Mouse (Mus musculus) embryo, embryonic 11.5 days (tissue): Measurements from ENCODE around the gene Efcab11.
A peak's percentile ranks its signal among the peaks of the same experiment; 100 is the strongest.
"Not testable (repeated sequence)": the region's sequence is repeated elsewhere in the genome, so short reads cannot be mapped to it uniquely, and the experiment has no call there.

Experiments
- DNase-seq: peaks from one replicate; pipeline ENCODE4 v3.0.0-alpha.2; 2012; ENCODE audit warnings: low read depth, low spot score

The Efcab11 gene

DNA sequence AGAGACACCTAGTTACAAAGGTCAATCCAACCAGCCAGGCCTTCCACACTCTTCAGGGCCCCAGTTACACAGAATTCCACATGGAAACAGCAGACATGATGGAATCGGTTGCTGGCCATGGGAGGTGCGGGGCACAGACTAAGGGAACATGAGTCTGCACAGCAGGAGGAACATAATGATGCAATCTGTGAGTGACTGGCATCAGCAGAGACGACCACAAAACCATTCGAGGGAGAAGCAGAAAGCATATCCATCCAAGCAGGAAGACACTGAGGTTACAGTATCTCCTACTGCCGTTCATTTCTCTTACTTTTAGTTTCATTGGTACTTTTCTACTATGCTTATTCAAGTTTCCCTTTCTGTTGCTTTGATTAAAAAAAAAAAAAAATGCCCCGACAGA lies 9.6 kb downstream of the Efcab11 start:
- no peak for DNase-seq

GRCm38 (mm10) chr12:99873443-99873842 lies 10.8 kb downstream of the Efcab11 start:
- DNase-seq = no peak

DNA sequence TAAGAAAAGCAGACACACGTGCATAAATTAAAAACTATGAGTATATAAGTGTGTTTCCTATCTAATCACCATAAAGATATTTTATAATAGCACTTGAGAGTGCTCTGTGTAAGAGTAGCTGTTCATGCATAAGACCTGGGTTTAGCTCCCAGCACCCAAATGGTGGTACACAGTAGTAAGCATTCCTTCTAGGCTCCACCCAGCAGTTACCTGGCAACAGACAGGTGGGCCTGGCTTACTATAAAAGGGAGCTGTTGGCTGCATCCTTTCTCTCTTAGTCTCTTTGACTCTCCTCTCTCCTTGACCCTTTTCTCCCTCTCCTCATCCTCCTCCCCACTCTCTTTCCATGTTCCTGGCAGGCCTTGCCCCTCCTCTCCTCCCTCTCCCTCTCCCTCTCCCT lies 15.4 kb downstream of the Efcab11 start:
- no peak for DNase-seq

GRCm38 (mm10) chr12:99864613-99865012 lies 19.6 kb downstream of the Efcab11 start:
- DNase-seq = no peak

DNA sequence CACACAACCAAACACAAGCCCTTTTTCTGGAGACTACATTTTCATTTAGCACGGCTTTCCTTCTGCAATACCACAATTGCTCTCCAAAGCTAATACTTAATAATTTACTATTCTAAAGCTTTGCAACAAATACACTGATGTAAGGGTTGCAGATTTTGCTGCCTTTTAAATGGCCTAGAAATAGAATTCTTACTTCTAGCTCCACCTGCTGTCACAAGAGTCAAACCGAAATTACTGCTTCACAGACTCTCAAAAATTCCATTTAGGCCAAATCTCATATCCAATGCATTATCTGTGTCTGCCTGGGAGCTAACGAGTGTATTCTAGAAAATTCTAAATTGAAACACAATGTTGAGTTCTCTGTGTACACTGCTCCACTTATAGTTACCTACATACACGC lies 23.3 kb downstream of the Efcab11 start:
- no peak for DNase-seq

- no peak for DNase-seq
Observed at GRCm38 (mm10) chr12:99859391-99860100, 24.7 kb downstream of the Efcab11 start.

GRCm38 (mm10) chr12:99858664-99859063 lies 25.6 kb downstream of the Efcab11 start:
- DNase-seq = no peak

- DNase-seq = no peak
Observed at GRCm38 (mm10) chr12:99856011-99856410, 28.2 kb downstream of the Efcab11 start.

GRCm38 (mm10) chr12:99853323-99854258 lies 30.6 kb downstream of the Efcab11 start:
- DNase-seq = no peak

DNA sequence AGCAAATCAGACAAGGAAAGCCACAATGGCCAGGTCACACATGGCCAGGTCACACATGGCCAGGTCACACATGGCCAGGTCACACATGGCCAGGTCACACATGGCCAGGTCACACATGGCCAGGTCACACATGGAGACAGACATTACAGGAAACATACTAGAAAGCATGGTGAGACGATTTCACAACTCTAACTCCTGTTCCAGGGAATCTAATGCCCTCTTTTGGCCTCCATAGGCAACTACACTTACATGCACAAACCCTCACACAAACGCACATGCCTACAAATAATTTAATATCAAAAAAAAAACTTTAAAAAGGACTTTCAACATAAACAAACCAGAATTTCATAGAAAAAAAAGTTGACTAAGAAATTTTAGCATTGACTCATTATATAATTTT lies 34.2 kb downstream of the Efcab11 start:
- DNase-seq = no peak

GRCm38 (mm10) chr12:99844951-99845350 lies 39.3 kb downstream of the Efcab11 start:
- no peak for DNase-seq

DNA sequence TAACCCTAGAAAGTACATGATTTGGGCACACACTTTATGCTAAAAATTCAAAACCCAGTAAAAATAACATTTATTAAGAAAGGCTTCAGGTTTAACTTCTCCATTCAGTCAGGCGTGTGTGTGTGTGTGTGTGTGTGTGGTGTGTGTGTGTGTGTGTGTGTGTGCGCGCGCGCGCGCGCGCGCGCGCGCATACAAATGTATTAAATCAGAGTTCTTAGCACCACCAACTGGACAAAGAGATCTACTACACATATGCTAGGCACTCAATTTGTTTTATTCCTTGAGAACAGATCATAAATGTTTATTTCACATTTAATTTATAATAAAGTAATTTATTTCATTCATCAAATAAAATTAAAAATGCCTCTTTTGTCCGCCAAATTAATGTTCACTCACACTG lies 45.5 kb downstream of the Efcab11 start:
- DNase-seq = peak; percentile 9

- no peak for DNase-seq
Observed at GRCm38 (mm10) chr12:99838109-99838508, 46.1 kb downstream of the Efcab11 start.

- DNase-seq = no peak
Observed at GRCm38 (mm10) chr12:99837528-99837927, 46.7 kb downstream of the Efcab11 start.

DNA sequence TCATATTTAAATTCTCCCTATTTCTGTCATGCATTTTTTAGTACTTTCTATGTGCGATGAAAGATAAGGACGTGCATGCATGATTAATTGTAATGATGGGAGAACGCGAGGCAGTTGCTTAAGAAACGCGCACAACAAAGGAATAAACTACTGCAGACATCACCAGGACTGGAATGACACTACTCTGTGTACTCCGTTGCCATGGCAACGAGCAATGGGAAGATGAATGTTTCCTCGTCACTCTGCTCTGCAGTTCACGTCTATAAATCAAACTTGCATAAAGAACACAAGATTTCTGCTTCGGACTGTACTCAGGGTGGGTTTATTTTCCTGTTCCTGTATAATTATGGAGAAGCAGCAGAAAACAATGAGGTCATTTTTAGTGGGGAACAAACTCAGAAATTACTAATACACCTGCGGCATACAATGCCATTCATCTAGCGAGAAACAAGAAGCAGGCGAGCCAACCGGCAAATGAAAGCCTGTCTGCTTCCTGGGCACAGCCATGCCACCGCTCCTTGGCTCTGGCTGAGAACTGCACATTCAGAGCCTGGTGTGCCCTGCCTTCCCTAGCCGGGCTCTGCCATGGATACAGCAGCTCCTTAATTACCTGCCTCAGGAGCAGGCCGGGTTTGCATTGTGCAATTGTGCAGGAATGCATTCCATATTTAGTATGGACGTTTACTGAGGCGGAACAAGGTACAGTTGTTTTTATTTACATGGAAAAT lies 47.7 kb downstream of the Efcab11 start:
- DNase-seq = peak; percentile 69

DNA sequence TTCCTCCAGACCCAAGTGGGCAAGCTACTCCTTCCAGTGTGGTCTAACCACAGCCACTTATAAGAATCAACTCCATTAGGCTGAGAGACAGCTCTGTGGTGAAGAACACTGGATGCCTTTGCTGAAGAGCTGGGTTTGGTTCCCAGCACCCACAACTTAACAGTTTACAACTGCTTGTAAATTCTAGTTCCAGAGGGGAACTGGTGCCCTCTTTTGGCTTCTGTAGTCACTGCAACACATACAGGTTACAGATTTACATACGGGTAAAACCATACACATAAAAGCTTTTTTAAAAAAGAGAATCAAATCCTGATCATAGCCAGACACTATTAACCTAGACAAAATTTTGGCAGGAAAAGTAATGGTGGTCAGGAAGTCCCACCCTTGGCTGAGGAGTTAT lies 50.8 kb downstream of the Efcab11 start:
- no peak for DNase-seq

- DNase-seq = no peak
Observed at GRCm38 (mm10) chr12:99822591-99822990, 61.6 kb downstream of the Efcab11 start.

GRCm38 (mm10) chr12:99821309-99821934 lies 62.8 kb downstream of the Efcab11 start:
- no peak for DNase-seq

GRCm38 (mm10) chr12:99819186-99819974 lies 64.9 kb downstream of the Efcab11 start:
- DNase-seq = no peak

DNA sequence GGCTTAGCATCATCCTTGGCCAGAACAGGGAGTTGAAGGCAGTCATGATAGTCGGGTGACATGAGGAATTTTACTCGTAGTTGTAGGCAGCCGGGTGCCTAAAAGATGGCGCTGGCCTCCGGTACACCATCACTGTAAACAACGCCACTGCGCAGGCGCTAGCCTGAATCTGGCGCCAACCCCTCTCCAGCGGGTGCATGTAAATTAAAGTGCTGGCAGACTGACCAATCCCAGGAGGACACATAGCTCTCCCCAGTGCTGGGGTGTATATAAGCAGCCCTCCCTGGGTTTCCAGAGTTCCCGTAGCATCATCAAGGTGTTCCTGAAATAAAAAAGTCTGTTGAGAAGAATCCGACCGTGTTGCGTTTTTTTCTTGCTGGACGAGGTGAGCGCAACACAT lies 66.2 kb downstream of the Efcab11 start:
- DNase-seq = not testable (repeated sequence)

GRCm38 (mm10) chr12:99815244-99815643 lies 69.0 kb downstream of the Efcab11 start:
- no peak for DNase-seq
